Mouse (Mus musculus) forebrain, embryonic 15.5 days (tissue): ENCODE measurements around the gene Ahsg. TPM values are rescaled to one million over a fixed set of nuclear protein-coding genes. Genes with fewer than 3 reads are reported as not detected.

Experiments
- ATAC-seq: fragments of 200-750 bp; cut with Nextera tagmentation; replicated peaks from 2 replicates; pipeline ENCODE4 v1.8.0; 2017; ENCODE audit warnings: mild to moderate bottlenecking, moderate TSS enrichment, moderate library complexity
- H3K27ac ChIP-seq: fragments of 300-500 bp; sonication (generic); replicated peaks from 2 replicates; pipeline ENCODE4 v1.5.1; 2015; ENCODE audit warnings: mild to moderate bottlenecking, inconsistent platforms
- H3K27me3 ChIP-seq: fragments of 300-500 bp; sonication (generic); 2 replicates; pipeline ENCODE4 v1.6.1; 2015; ENCODE audit warnings: inconsistent platforms
- H3K36me3 ChIP-seq: fragments of 300-500 bp; sonication (generic); 2 replicates; pipeline ENCODE4 v1.6.1; 2015; ENCODE audit warnings: mild to moderate bottlenecking, inconsistent platforms
- H3K4me1 ChIP-seq: fragments of 300-500 bp; sonication (generic); 2 replicates; pipeline ENCODE4 v1.6.1; 2015; ENCODE audit warnings: inconsistent platforms
- H3K4me2 ChIP-seq: fragments of 300-500 bp; sonication (generic); replicated peaks from 2 replicates; pipeline ENCODE4 v1.6.1; 2015; ENCODE audit warnings: mild to moderate bottlenecking, inconsistent platforms
- H3K4me3 ChIP-seq: fragments of 300-500 bp; sonication (generic); 2 replicates; pipeline ENCODE4 v1.5.1; 2015; ENCODE audit warnings: mild to moderate bottlenecking, inconsistent platforms
- H3K9ac ChIP-seq: fragments of 300-500 bp; sonication (generic); replicated peaks from 2 replicates; pipeline ENCODE4 v1.6.1; 2015; ENCODE audit warnings: mild to moderate bottlenecking, inconsistent platforms
- H3K9me3 ChIP-seq: fragments of 300-500 bp; sonication (generic); 2 replicates; pipeline ENCODE4 v1.6.1; 2016; ENCODE audit warnings: inconsistent platforms
- WGBS: fragments of 180-500 bp; shearing (Covaris S2); methylation state at CpG from one replicate; pipeline ENCODE4 v1.1.7; 2015; ENCODE audit warnings: mixed read lengths; 5-methylcytosine and 5-hydroxymethylcytosine counted together
- polyA plus RNA-seq: library from polyadenylated mRNA; unstranded; fragments of >200 nt; fragmentation: Nextera tagmentation; extraction: Ambion mirVana; gene quantifications from 2 replicates; pipeline ENCODE4 v1.2.1, GENCODE M21; 2015

The Ahsg gene
- polyA plus RNA-seq, 1 experiment from 2014 or later, result not detected

DNA sequence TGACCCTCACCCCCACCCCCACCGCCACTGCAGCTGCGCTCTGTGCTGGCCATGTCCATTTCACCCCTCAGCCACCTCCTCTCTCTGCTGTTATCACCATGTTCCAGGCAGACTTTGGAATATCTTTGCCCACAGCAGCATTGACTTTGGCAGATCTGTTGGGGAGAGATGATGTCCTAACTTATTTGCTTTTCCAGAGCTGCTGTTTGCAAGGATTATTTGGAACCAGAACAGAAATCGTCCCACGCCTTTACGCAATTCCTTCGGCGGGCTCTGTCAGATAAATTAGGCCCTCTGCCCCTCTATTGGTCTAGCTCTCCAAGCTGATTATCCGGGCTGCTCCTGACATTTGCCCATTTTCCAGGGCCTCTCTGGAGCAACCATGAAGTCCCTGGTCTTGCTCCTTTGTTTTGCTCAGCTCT is 667 bp downstream of the Ahsg start:
- H3K36me3 ChIP-seq, result no peaks in the 10 kb centered on the region
- no peak overlapping the region for H3K4me3 ChIP-seq
- H3K9me3 ChIP-seq, result no peaks in the 10 kb centered on the region
- H3K9ac ChIP-seq, result no peak overlapping the region
- WGBS, result 92% methylated on average over 8 of the region's 8 CpGs
- H3K27ac ChIP-seq, result no peak overlapping the region
- H3K27me3 ChIP-seq, result no peaks in the 10 kb centered on the region
- ATAC-seq, result no peak
- no peak overlapping the region for H3K4me2 ChIP-seq
- no peaks in the 10 kb centered on the region for H3K4me1 ChIP-seq

GRCm38 (mm10) chr16:22894095-22894494 is 3.0 kb downstream of the Ahsg start:
- 74% methylated on average over 8 of the region's 8 CpGs for WGBS
- Histone ChIP-seq H3K27me3 (no peaks in the 10 kb centered on the region), H3K27ac (no peak overlapping the region), H3K4me2 (no peak overlapping the region), H3K9ac (no peak overlapping the region), H3K4me1 (no peaks in the 10 kb centered on the region), H3K9me3 (no peaks in the 10 kb centered on the region), H3K36me3 (no peaks in the 10 kb centered on the region), H3K4me3 (no peak overlapping the region)
- no peak for ATAC-seq

- 79% methylated on average over 2 of the region's 2 CpGs for WGBS
- no peak for ATAC-seq
- Histone ChIP-seq H3K4me1 (no peaks in the 10 kb centered on the region), H3K27ac (no peak overlapping the region), H3K4me2 (no peak overlapping the region), H3K9ac (no peak overlapping the region), H3K36me3 (no peaks in the 10 kb centered on the region), H3K9me3 (no peaks in the 10 kb centered on the region), H3K27me3 (no peaks in the 10 kb centered on the region), H3K4me3 (no peak overlapping the region)
Observed at GRCm38 (mm10) chr16:22896618-22897017, 5.5 kb downstream of the Ahsg start.

DNA sequence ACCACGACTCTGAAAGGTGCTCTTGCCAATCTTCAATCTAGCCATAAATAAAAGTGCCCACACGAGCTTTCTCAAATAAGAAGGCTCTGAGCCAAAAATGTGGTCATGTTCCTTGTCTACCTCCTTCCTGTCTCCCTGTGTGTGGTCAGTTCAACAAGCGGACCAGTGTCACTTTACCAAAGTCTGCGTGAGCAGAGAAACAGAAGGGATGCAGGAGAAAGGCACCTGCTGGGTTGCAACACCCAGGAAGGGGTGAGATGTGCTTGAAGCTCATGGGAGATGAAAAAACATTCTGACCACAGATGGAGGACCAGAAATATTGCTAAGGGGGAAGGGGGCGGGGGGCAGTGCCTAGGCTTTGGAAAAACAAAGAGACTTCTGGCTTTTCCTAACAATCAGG is 8.3 kb downstream of the Ahsg start:
- ATAC-seq, result no peak

DNA sequence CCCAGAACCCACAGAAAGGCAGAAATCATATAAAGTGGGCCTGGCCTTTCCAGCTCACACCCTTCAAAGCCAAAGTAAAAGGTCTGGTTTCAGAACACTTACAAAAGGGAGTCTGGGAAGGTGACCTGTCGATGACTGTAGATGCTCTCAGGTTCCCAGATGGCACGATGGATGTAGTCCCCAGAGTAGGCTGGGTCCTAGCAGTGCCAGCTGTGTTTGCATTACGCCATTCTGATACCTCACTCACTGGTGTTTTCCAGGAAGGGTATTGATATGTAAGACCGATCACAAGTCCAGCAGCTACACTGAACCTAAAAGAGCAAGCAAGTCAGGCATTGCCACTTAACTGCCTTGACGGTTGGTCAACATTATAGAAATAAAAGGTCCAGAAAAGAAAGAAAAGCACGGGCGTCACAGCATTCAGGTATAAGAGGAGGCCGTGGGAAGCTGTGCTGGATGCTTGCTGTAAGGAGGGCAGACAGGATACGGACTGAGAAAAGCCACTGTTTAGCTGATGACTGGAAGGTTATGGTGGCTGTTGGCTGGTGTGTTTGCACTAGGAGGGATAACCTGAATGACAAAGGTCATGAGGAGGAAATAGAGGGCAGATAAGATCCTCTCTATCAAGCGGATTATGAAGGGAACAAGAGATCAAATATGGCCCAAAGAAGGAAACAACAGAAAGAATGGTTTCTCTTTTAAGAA is 8.9 kb downstream of the Ahsg start:
- Histone ChIP-seq H3K36me3 (no peaks in the 10 kb centered on the region), H3K27me3 (no peaks in the 10 kb centered on the region), H3K27ac (no peak overlapping the region), H3K4me2 (no peak overlapping the region), H3K9ac (no peak overlapping the region), H3K4me1 (no peaks in the 10 kb centered on the region), H3K4me3 (no peak overlapping the region), H3K9me3 (no peaks in the 10 kb centered on the region)
- no peak for ATAC-seq
- 84% methylated on average over 10 of the region's 10 CpGs for WGBS

More for the DNA sequence above, 8.3 kb downstream of the Ahsg start:
- H3K4me3 ChIP-seq, result no peak overlapping the region
- H3K9ac ChIP-seq, result no peak overlapping the region
- H3K9me3 ChIP-seq, result no peaks in the 10 kb centered on the region
- no peaks in the 10 kb centered on the region for H3K27me3 ChIP-seq
- no peak overlapping the region for H3K27ac ChIP-seq
- H3K4me2 ChIP-seq, result no peak overlapping the region
- no peaks in the 10 kb centered on the region for H3K36me3 ChIP-seq
- 53% methylated on average over 5 of the region's 5 CpGs for WGBS
- no peaks in the 10 kb centered on the region for H3K4me1 ChIP-seq

DNA sequence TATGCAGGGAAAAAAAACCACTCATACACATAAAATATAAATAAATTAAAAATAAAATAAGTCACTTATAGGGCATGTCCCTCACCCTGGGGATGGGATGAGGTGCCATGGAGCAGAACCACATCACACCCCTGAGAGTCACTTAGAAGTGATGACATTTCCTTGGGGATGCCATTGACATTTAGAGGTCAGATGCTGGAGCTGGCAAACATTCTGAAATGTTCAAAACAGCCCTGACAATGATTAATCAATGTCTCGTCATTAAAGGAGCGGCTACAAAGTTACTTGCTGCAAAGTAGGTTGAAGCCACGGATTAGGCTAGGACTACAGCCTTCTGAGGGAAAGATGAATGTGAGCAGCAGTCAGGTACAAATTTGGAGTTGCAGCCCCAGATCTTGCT is 10.2 kb downstream of the Ahsg start:
- 90% methylated on average over 3 of the region's 3 CpGs for WGBS
- H3K27ac ChIP-seq, result no peak overlapping the region
- H3K36me3 ChIP-seq, result no peaks in the 10 kb centered on the region
- no peaks in the 10 kb centered on the region for H3K9me3 ChIP-seq
- H3K9ac ChIP-seq, result no peak overlapping the region
- H3K4me1 ChIP-seq, result no peaks in the 10 kb centered on the region
- H3K27me3 ChIP-seq, result no peaks in the 10 kb centered on the region
- H3K4me3 ChIP-seq, result no peak overlapping the region
- no peak overlapping the region for H3K4me2 ChIP-seq
- no peak for ATAC-seq

- no peak for ATAC-seq
- no peak overlapping the region for H3K4me2 ChIP-seq
- no peaks in the 10 kb centered on the region for H3K4me1 ChIP-seq
- no peaks in the 10 kb centered on the region for H3K36me3 ChIP-seq
- no peak overlapping the region for H3K9ac ChIP-seq
- no peak overlapping the region for H3K4me3 ChIP-seq
- H3K27ac ChIP-seq, result no peak overlapping the region
- H3K27me3 ChIP-seq, result no peaks in the 10 kb centered on the region
- WGBS, result 92% methylated on average over 6 of the region's 6 CpGs
- H3K9me3 ChIP-seq, result no peaks in the 10 kb centered on the region
Observed at GRCm38 (mm10) chr16:22909290-22909689, 18.2 kb downstream of the Ahsg start.

- 83% methylated on average over 3 of the region's 3 CpGs for WGBS
- Histone ChIP-seq H3K9ac (no peak overlapping the region), H3K4me2 (no peak overlapping the region), H3K4me3 (no peak overlapping the region), H3K27me3 (no peaks in the 10 kb centered on the region), H3K9me3 (no peaks in the 10 kb centered on the region), H3K36me3 (no peaks in the 10 kb centered on the region), H3K27ac (no peak overlapping the region), H3K4me1 (no peaks in the 10 kb centered on the region)
- ATAC-seq, result no peak
Observed at GRCm38 (mm10) chr16:22911986-22912385, 20.9 kb downstream of the Ahsg start.

GRCm38 (mm10) chr16:22912886-22913285 is 21.8 kb downstream of the Ahsg start:
- no peaks in the 10 kb centered on the region for H3K36me3 ChIP-seq
- H3K27me3 ChIP-seq, result no peaks in the 10 kb centered on the region
- H3K4me3 ChIP-seq, result no peak overlapping the region
- H3K27ac ChIP-seq, result no peak overlapping the region
- no peak overlapping the region for H3K4me2 ChIP-seq
- H3K9me3 ChIP-seq, result no peaks in the 10 kb centered on the region
- H3K9ac ChIP-seq, result no peak overlapping the region
- 89% methylated on average over 6 of the region's 6 CpGs for WGBS
- ATAC-seq, result no peak
- H3K4me1 ChIP-seq, result no peaks in the 10 kb centered on the region

DNA sequence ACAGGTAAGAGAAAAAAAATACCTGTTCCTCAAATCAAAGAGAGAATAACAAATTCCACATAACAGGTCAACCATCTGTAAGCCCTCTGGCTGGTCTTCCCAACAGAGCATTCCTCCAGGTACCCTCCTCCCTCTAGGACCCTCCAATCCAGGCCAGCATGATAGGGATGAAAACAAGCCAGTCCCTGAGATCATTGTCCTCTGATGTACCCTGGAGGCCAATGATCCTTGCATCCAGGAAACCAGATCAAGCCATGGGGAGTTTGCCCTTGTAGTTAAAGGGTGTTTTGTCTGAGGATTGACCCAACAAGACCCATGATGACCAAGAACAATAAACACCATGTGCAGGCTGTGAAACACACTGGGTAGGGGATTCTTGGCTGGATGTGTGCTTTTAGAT is 23.2 kb downstream of the Ahsg start:
- Histone ChIP-seq H3K4me3 (no peak overlapping the region), H3K9ac (no peak overlapping the region), H3K9me3 (no peaks in the 10 kb centered on the region), H3K27ac (no peak overlapping the region), H3K4me2 (no peak overlapping the region), H3K27me3 (no peaks in the 10 kb centered on the region), H3K36me3 (no peaks in the 10 kb centered on the region), H3K4me1 (no peaks in the 10 kb centered on the region)
- ATAC-seq, result no peak

DNA sequence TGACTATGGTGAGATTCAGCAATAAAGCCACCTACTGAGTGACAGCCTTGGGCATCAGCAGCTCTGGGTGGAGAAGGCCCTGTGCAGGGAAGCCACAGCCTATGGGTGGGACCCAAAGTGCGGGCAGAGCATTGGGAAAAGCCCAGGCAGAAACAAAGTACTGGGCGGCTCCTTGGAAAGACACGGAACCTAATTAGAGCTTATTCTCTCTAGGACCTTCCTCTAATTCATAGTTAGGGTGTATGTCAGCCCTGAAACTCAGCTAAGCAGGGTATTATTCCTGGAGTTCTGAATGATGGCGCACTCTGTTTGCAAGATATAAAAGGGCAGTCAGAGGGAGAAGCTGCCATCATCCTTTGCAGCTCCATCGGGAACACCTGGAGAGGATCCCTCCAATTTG is 27.0 kb downstream of the Ahsg start, which contains the start of gene Fetub:
Gene Fetub (plus strand): TSS at position 301 of the 400 bp plus-strand sequence.
- H3K36me3 ChIP-seq, result no peaks in the 10 kb centered on the region
- H3K27me3 ChIP-seq, result no peaks in the 10 kb centered on the region
- ATAC-seq, result no peak
- 70% methylated on average over 5 of the region's 5 CpGs for WGBS
- no peak within 1 kb of the TSS for H3K27ac ChIP-seq
- H3K4me2 ChIP-seq, result no peak within 1 kb of the TSS
- no peak within 1 kb of the TSS for H3K4me3 ChIP-seq
- no peak within 1 kb of the TSS for H3K9ac ChIP-seq
- no peaks in the 10 kb centered on the region for H3K4me1 ChIP-seq
- no peaks in the 10 kb centered on the region for H3K9me3 ChIP-seq

GRCm38 (mm10) chr16:22918664-22919312 is 27.7 kb downstream of the Ahsg start:
- Histone ChIP-seq H3K4me2 (no peak overlapping the region), H3K9me3 (no peaks in the 10 kb centered on the region), H3K27me3 (no peaks in the 10 kb centered on the region), H3K36me3 (no peaks in the 10 kb centered on the region), H3K4me3 (no peak overlapping the region), H3K27ac (no peak overlapping the region), H3K9ac (no peak overlapping the region), H3K4me1 (no peaks in the 10 kb centered on the region)
- ATAC-seq, result no peak
- 66% methylated on average over 15 of the region's 15 CpGs for WGBS
